In the genomic region with DNA sequence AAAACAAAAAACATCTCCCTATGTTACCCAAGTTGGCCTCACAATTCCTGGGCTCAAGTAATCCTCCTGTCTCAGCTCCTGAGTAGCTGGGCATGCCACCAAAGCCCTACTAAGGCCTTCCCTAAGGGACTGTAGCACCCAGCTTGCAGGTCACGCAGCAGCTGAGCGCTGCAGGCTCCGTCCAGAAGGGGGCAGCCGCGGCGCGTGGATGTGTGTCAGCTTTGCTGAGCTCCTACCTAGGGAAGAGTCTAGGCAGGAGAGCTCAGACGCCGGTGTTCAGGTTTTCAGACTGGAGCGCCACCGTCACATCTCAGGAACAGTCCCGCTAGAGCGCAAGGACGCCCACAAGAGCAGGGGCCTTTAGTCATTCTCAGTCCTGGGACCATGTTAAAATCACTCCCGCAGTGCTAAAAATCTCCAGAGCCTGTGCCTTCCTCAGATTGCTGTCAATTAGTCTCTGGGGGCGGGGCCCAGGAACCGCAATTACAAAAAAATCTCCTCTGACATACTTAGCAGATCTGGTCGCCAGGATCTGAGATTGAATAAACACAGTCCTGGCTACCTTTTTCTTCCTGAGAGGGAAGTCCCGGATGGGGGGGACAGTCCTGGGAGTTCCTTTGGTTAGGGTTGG, we compare ENCODE assay signal across 8 mouse cellular contexts. TPM values are rescaled to one million over a fixed set of nuclear protein-coding genes. Genes with fewer than 3 reads are reported as not detected.
DNase-seq lines count a peak whose midpoint lies in the region; ATAC-seq and TF ChIP-seq lines count a peak whose summit lies in the region.

No protein-coding gene starts in this region.

- H3K9me3 ChIP-seq in heart, embryonic 14.5 days (ENCODE audit: control insufficient read depth, low read length), result no peaks in the 10 kb centered on the region
- no peaks in the 10 kb centered on the region for H3K9me3 ChIP-seq in kidney, postnatal 0 days (replicated peaks; ENCODE audit: low read length)

- no peak for TF ChIP-seq POLR2A in bone marrow macrophage, adult 2 months (IDR thresholded peaks at IDR 0.05; ENCODE audit: borderline replicate concordance, low read depth, low read length)
- TF ChIP-seq POLR2A in embryonic fibroblast, embryonic 13.5 days (IDR thresholded peaks at IDR 0.05; ENCODE audit: low read depth, low read length), result no peak
- no peak for TF ChIP-seq POLR2A in liver, adult 2 months (IDR thresholded peaks at IDR 0.05; ENCODE audit: extremely low read depth, insufficient read depth, low read length)

- no peak overlapping the region for H3K27ac ChIP-seq in bone marrow macrophage, adult 2 months (ENCODE audit: insufficient read depth, low read depth, low read length)
- H3K27ac ChIP-seq in embryonic fibroblast, embryonic 13.5 days (ENCODE audit: insufficient read depth, low read length), result no peak overlapping the region
- H3K27ac ChIP-seq in heart, embryonic 14.5 days (replicated peaks in 1 of 2; ENCODE audit: control insufficient read depth in 1 of 2, insufficient read depth in 1 of 2, low read depth in 2 of 2, low read length in 2 of 2), result no peak overlapping the region
- no peak overlapping the region for H3K27ac ChIP-seq in kidney, postnatal 0 days
- no peak overlapping the region for H3K27ac ChIP-seq in liver, adult 2 months (replicated peaks; ENCODE audit: insufficient read depth, low read depth, low read length)

- ATAC-seq in heart, embryonic 14.5 days (ENCODE audit: insufficient number of reproducible peaks, insufficient read depth, low FRiP score, low read depth), result no peak
- ATAC-seq in kidney, postnatal 0 days (replicated peaks; ENCODE audit: low FRiP score, low read depth), result 0 out of 2 replicates have a peak, but pooled peaks have one; percentile 52

- H3K4me3 ChIP-seq in bone marrow macrophage, adult 2 months (ENCODE audit: insufficient read depth, low read length), result peak overlapping the region; percentile 19; the same call in 1 of the 2 replicates
- no peak overlapping the region for H3K4me3 ChIP-seq in embryonic fibroblast, embryonic 13.5 days (ENCODE audit: insufficient read depth, low read length)
- H3K4me3 ChIP-seq in heart, embryonic 14.5 days (ENCODE audit: control insufficient read depth in 1 of 2, insufficient read depth in 1 of 2, low read depth in 1 of 2, low read length in 2 of 2), result no peak overlapping the region
- no peak overlapping the region for H3K4me3 ChIP-seq in kidney, postnatal 0 days (replicated peaks; ENCODE audit: low read depth, low read length)
- H3K4me3 ChIP-seq in liver, adult 2 months (ENCODE audit: insufficient read depth, low read depth, low read length), result no peak overlapping the region

- DNase-seq in A20 (ENCODE audit: low read depth, low spot score), result peak; percentile 84
- peak; percentile 82 for DNase-seq in kidney, postnatal 0 days (ENCODE audit: low spot score)
- peak; percentile 49 for DNase-seq in liver, adult 2 months (ENCODE audit: extremely low read depth, low read depth, low spot score)
- peak; percentile 80 to 83 for DNase-seq in natural killer cell, adult 2 months (ENCODE audit: low spot score in 2 of 2)
- peak; percentile 87 for DNase-seq in splenic B cell, adult 2 months (ENCODE audit: low read depth, low spot score)

- H3K27me3 ChIP-seq in heart, embryonic 14.5 days (ENCODE audit: control insufficient read depth, insufficient read depth, low read length), result peaks cover 11% of the 10 kb centered on the region; the same call in 1 of the 2 replicates
- H3K27me3 ChIP-seq in kidney, postnatal 0 days (ENCODE audit: insufficient read depth, low read length), result no peaks in the 10 kb centered on the region
- H3K27me3 ChIP-seq in liver, adult 2 months (ENCODE audit: control insufficient read depth, insufficient read depth, low read length), result no peaks in the 10 kb centered on the region
- H3K27me3 ChIP-seq in splenic B cell, adult 2 months (ENCODE audit: control insufficient read depth, insufficient read depth, low read length, poor library complexity, severe bottlenecking), result no peaks in the 10 kb centered on the region; the same call in 1 of the 2 replicates

- H3K4me1 ChIP-seq in bone marrow macrophage, adult 2 months (ENCODE audit: control insufficient read depth, insufficient read depth, low read length), result no peaks in the 10 kb centered on the region
- H3K4me1 ChIP-seq in embryonic fibroblast, embryonic 13.5 days (ENCODE audit: control insufficient read depth, insufficient read depth, low read length), result no peaks in the 10 kb centered on the region
- H3K4me1 ChIP-seq in heart, embryonic 14.5 days (ENCODE audit: control insufficient read depth in 2 of 2, insufficient read depth in 2 of 2, low read length in 2 of 2), result no peaks in the 10 kb centered on the region
- no peaks in the 10 kb centered on the region for H3K4me1 ChIP-seq in kidney, postnatal 0 days (replicated peaks; ENCODE audit: insufficient read depth, low read length)
- no peaks in the 10 kb centered on the region for H3K4me1 ChIP-seq in liver, adult 2 months (ENCODE audit: control insufficient read depth, insufficient read depth, low read length)

- H3K4me2 ChIP-seq in heart, embryonic 14.5 days (ENCODE audit: low read length), result peak overlapping the region; percentile 40
- 0 out of 2 replicates have a peak overlapping the region, but pooled peaks have one; percentile 2 for H3K4me2 ChIP-seq in kidney, postnatal 0 days (ENCODE audit: low read length)

- peak; percentile 87 for TF ChIP-seq CTCF in bone marrow macrophage, adult 2 months (IDR thresholded peaks at IDR 0.05; ENCODE audit: low read depth, low read length)
- TF ChIP-seq CTCF in embryonic fibroblast, embryonic 13.5 days (IDR thresholded peaks at IDR 0.05; ENCODE audit: borderline replicate concordance, insufficient read depth, low read length), result peak; percentile 95
- TF ChIP-seq CTCF in kidney, postnatal 0 days (IDR thresholded peaks at IDR 0.05; ENCODE audit: low read depth), result peak; percentile 96
- peak; percentile 94 for TF ChIP-seq CTCF in liver, adult 2 months (IDR thresholded peaks at IDR 0.05; ENCODE audit: low read depth, low read length)

- WGBS in heart, embryonic 14.5 days, result 6% methylated on average over 19 of the region's 19 CpGs
- 6% methylated on average over 19 of the region's 19 CpGs for WGBS in kidney, postnatal 0 days
- 8% methylated on average over 19 of the region's 19 CpGs for WGBS in liver, adult 2 months

- H3K9ac ChIP-seq in heart, embryonic 14.5 days (ENCODE audit: low read length), result no peak overlapping the region
- no peak overlapping the region for H3K9ac ChIP-seq in kidney, postnatal 0 days (ENCODE audit: low read depth, low read length)
- no peak overlapping the region for H3K9ac ChIP-seq in liver, adult 2 months (ENCODE audit: low read depth, low read length)

- H3K79me2 ChIP-seq in liver, adult 2 months (ENCODE audit: control insufficient read depth, insufficient read depth, low read length), result no peaks in the 10 kb centered on the region

- no peaks in the 10 kb centered on the region for H3K36me3 ChIP-seq in heart, embryonic 14.5 days (ENCODE audit: control insufficient read depth, insufficient read depth, low read length)
- no peaks in the 10 kb centered on the region for H3K36me3 ChIP-seq in kidney, postnatal 0 days (ENCODE audit: insufficient read depth, low read length)
- H3K36me3 ChIP-seq in liver, adult 2 months (ENCODE audit: control insufficient read depth, insufficient read depth, low read length), result no peaks in the 10 kb centered on the region
- no peaks in the 10 kb centered on the region for H3K36me3 ChIP-seq in splenic B cell, adult 2 months (ENCODE audit: control insufficient read depth, insufficient read depth, low read length, poor library complexity, severe bottlenecking)

RNA-seq across cellular contexts. Expression of a gene that starts 32.8 kb away (rescaled TPM):
- 27.3 and 29.1 TPM in 2 replicates for polyA plus RNA-seq in bone marrow macrophage, adult 2 months (2012; ENCODE audit: insufficient read depth, insufficient read length, missing spikeins)
- polyA plus RNA-seq in embryonic fibroblast, embryonic 13.5 days (2011; ENCODE audit: insufficient read length, low read depth, missing spikeins), result 6.0 and 8.9 TPM in 2 replicates
- polyA plus RNA-seq in heart, embryonic 14.5 days (2014; fragmentation: Nextera tagmentation; extraction: Ambion mirVana), result 1.1 and 1.3 TPM in 2 replicates
- polyA plus RNA-seq in kidney, postnatal 0 days (2015; fragmentation: Nextera tagmentation; extraction: Ambion mirVana), result 0.59 and 0.78 TPM in 2 replicates
- 0.67 and 0.74 TPM in 2 replicates for total RNA-seq in liver, adult 2 months (2014; rRNA removed)
- polyA plus RNA-seq in liver, adult 2 months (2012; rRNA removed), result 2.4 and 3.0 TPM in 2 replicates
